Mouse (Mus musculus) bone marrow, adult 2 months (tissue): ENCODE measurements around the gene Ncf1.

Source experiments
- CTCF ChIP-seq: fragments of 200-500 bp; IDR thresholded peaks from 2 replicates; pipeline ENCODE4 v1.5.1; 2011; ENCODE audit warnings: low read length, control low read depth; ENCODE audit not compliant: control insufficient read depth, insufficient read depth
- POLR2A ChIP-seq: fragments of 200-500 bp; IDR thresholded peaks from 2 replicates; pipeline ENCODE4 v1.6.1; 2011; ENCODE audit warnings: low read depth, mild to moderate bottlenecking, control low read depth, low read length, borderline replicate concordance; ENCODE audit not compliant: control insufficient read depth

DNA sequence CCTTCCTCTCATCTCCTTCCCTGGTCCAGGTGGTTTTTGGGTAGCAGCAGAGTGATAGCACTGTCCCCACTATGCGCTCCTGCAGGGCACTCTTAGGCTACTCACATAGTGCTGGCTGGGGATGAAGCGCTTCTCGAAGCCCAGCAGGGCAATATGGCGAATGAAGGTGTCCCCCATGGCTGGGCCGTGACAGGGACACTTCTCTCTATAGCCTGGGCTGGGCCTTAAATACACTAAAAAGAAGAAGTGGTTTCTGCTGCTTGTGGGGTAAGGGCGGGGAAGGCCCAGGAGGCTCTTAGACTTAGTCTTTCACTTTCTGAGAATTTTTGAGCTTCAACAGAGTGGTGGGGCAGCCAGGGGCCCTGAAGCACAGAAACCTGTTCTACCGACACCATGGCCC lies at the start of gene Ncf1:
- TF ChIP-seq POLR2A: peak; percentile 81
- no peak; the same call in 1 of the 2 replicates for TF ChIP-seq CTCF
